Mouse (Mus musculus) liver, adult 2 months (tissue): ENCODE measurements around the gene Atp5d. TPM values are rescaled to one million over a fixed set of nuclear protein-coding genes. Genes with fewer than 3 reads are reported as not detected.

Source experiments
- DNase-seq: peaks from one replicate; pipeline ENCODE4 v3.0.0-alpha.2; 2011; ENCODE audit warnings: low read depth, low spot score; ENCODE audit errors: extremely low read depth
- H3K27ac ChIP-seq: fragments of 200-500 bp; replicated peaks from 2 replicates; pipeline ENCODE4 v1.5.1; 2012; ENCODE audit warnings: low read depth, mild to moderate bottlenecking, control low read depth, inconsistent platforms, low read length; ENCODE audit not compliant: insufficient read depth
- H3K27me3 ChIP-seq: fragments of 200-500 bp; 2 replicates; pipeline ENCODE4 v1.6.1; 2012; ENCODE audit warnings: mild to moderate bottlenecking, moderate library complexity, low read length, inconsistent platforms; ENCODE audit not compliant: control insufficient read depth, insufficient read depth
- H3K36me3 ChIP-seq: fragments of 200-500 bp; 2 replicates; pipeline ENCODE4 v1.6.1; 2012; ENCODE audit warnings: low read length, inconsistent platforms; ENCODE audit not compliant: control insufficient read depth, insufficient read depth
- H3K4me1 ChIP-seq: fragments of 200-500 bp; 2 replicates; pipeline ENCODE4 v1.6.1; 2011; ENCODE audit warnings: low read length; ENCODE audit not compliant: control insufficient read depth, insufficient read depth
- H3K4me3 ChIP-seq: fragments of 200-500 bp; 2 replicates; pipeline ENCODE4 v1.5.1; 2011; ENCODE audit warnings: low read depth, mild to moderate bottlenecking, control low read depth, low read length, moderate library complexity; ENCODE audit not compliant: insufficient read depth
- H3K79me2 ChIP-seq: fragments of 200-500 bp; 2 replicates; pipeline ENCODE4 v1.6.1; 2012; ENCODE audit warnings: inconsistent platforms, mild to moderate bottlenecking, low read length, moderate library complexity; ENCODE audit not compliant: control insufficient read depth, insufficient read depth
- H3K9ac ChIP-seq: fragments of 200-500 bp; 2 replicates; pipeline ENCODE4 v1.6.1; 2012; ENCODE audit warnings: low read depth, mild to moderate bottlenecking, control low read depth, inconsistent platforms, low read length
- CTCF ChIP-seq: fragments of 200-500 bp; IDR thresholded peaks from 2 replicates; pipeline ENCODE4 v1.5.1; 2011; ENCODE audit warnings: low read depth, low read length, control low read depth
- POLR2A ChIP-seq: fragments of 200-500 bp; IDR thresholded peaks from 2 replicates; pipeline ENCODE4 v1.6.1; 2011; ENCODE audit warnings: low read length, control low read depth; ENCODE audit not compliant: insufficient read depth; ENCODE audit errors: extremely low read depth
- WGBS: fragments of 180-500 bp; shearing (Covaris S2); methylation state at CpG from one replicate; pipeline ENCODE4 v1.1.7; 2018; 5-methylcytosine and 5-hydroxymethylcytosine counted together
- polyA plus RNA-seq: library from polyadenylated mRNA; depleted of rRNA; stranded (reverse); fragments of >200 nt; gene quantifications from 2 replicates; pipeline ENCODE4 v1.2.3, GENCODE M21; 2012
- total RNA-seq: library from RNA; depleted of rRNA; stranded (reverse); fragments of >200 nt; gene quantifications from 2 replicates; pipeline ENCODE4 v1.2.3, GENCODE M21; 2014

Gene Atp5d
- total and polyA plus RNA-seq, 2 experiments, result 144 to 1,387 TPM

GRCm38 (mm10) chr10:80103032-80103431 lies 35.4 kb upstream of the Atp5d start:
- WGBS, result 70% methylated on average over 2 of the region's 2 CpGs
- Histone ChIP-seq H3K27me3 (no peaks in the 10 kb centered on the region), H3K4me3 (no peak overlapping the region), H3K9ac (no peak overlapping the region), H3K4me1 (peaks cover 30% of the 10 kb centered on the region), H3K79me2 (peaks cover 33% of the 10 kb centered on the region), H3K36me3 (no peaks in the 10 kb centered on the region), H3K27ac (peak overlapping the region; percentile 52)
- DNase-seq, result no peak
- TF ChIP-seq CTCF, result no peak

- peaks cover 24% of the 10 kb centered on the region for H3K79me2 ChIP-seq
- WGBS, result 75% methylated on average over 3 of the region's 3 CpGs
- no peaks in the 10 kb centered on the region for H3K27me3 ChIP-seq
- no peak overlapping the region for H3K9ac ChIP-seq
- TF ChIP-seq CTCF (no peak), POLR2A (no peak)
- H3K4me1 ChIP-seq, result peaks cover 21% of the 10 kb centered on the region
- H3K4me3 ChIP-seq, result no peak overlapping the region
- no peaks in the 10 kb centered on the region for H3K36me3 ChIP-seq
- H3K27ac ChIP-seq, result no peak overlapping the region
- no peak for DNase-seq
Measured at GRCm38 (mm10) chr10:80104181-80104580, 34.3 kb upstream of the Atp5d start.

GRCm38 (mm10) chr10:80105460-80105859 lies 33.0 kb upstream of the Atp5d start, which contains the start of gene Sbno2:
Gene Sbno2 (minus strand): TSS chr10:80105571.
- no peak within 1 kb of the TSS for H3K27ac ChIP-seq

GRCm38 (mm10) chr10:80105926-80106325 lies 32.5 kb upstream of the Atp5d start:
- peaks cover 9% of the 10 kb centered on the region; the same call in 1 of the 2 replicates for H3K79me2 ChIP-seq
- no peak overlapping the region for H3K27ac ChIP-seq
- TF ChIP-seq POLR2A (no peak), CTCF (no peak)
- no peak overlapping the region for H3K9ac ChIP-seq
- peaks cover 8% of the 10 kb centered on the region for H3K4me1 ChIP-seq
- DNase-seq, result no peak
- H3K4me3 ChIP-seq, result no peak overlapping the region
- H3K27me3 ChIP-seq, result no peaks in the 10 kb centered on the region
- no peaks in the 10 kb centered on the region for H3K36me3 ChIP-seq
- 86% methylated on average over 5 of the region's 5 CpGs for WGBS

More at GRCm38 (mm10) chr10:80105460-80105859, 33.0 kb upstream of the Atp5d start, which contains the start of gene Sbno2:
- Histone ChIP-seq H3K36me3 (no peaks in the 10 kb centered on the region), H3K79me2 (peaks cover 11% of the 10 kb centered on the region), H3K4me1 (peaks cover 9% of the 10 kb centered on the region), H3K27me3 (no peaks in the 10 kb centered on the region), H3K9ac (no peak within 1 kb of the TSS), H3K4me3 (no peak within 1 kb of the TSS)
- DNase-seq, result no peak
- TF ChIP-seq CTCF (no peak), POLR2A (no peak)
- WGBS, result 85% methylated on average over 5 of the region's 5 CpGs

GRCm38 (mm10) chr10:80107678-80108077 lies 30.8 kb upstream of the Atp5d start:
- Histone ChIP-seq H3K36me3 (no peaks in the 10 kb centered on the region), H3K27me3 (no peaks in the 10 kb centered on the region), H3K79me2 (no peaks in the 10 kb centered on the region), H3K4me3 (no peak overlapping the region), H3K27ac (no peak overlapping the region), H3K4me1 (peaks cover 6% of the 10 kb centered on the region), H3K9ac (no peak overlapping the region)
- no peak for DNase-seq
- 51% methylated on average over 6 of the region's 6 CpGs for WGBS
- TF ChIP-seq POLR2A, result no peak
- no peak for TF ChIP-seq CTCF

- peak overlapping the region; percentile 93 for H3K27ac ChIP-seq
- H3K36me3 ChIP-seq, result no peaks in the 10 kb centered on the region
- peak overlapping the region; percentile 52 for H3K4me3 ChIP-seq
- H3K79me2 ChIP-seq, result peaks cover 35% of the 10 kb centered on the region
- peaks cover 21% of the 10 kb centered on the region for H3K4me1 ChIP-seq
- peak; percentile 92 for DNase-seq
- peak overlapping the region; percentile 68 for H3K9ac ChIP-seq
- TF ChIP-seq POLR2A, result no peak
- TF ChIP-seq CTCF, result peak; percentile 96
- WGBS, result 2% methylated on average over 27 of the region's 27 CpGs
- no peaks in the 10 kb centered on the region for H3K27me3 ChIP-seq
Measured at GRCm38 (mm10) chr10:80114341-80115284, 23.8 kb upstream of the Atp5d start.
